Mouse (Mus musculus) megakaryocyte, embryonic 14.5 days (primary cell): Measurements from ENCODE around the gene Olfr15.

Experiments
- FLI1 ChIP-seq: IDR thresholded peaks from 2 replicates; pipeline ENCODE4 v1.6.1; 2012; ENCODE audit warnings: low read length, inconsistent platforms, mixed read lengths
- GATA1 ChIP-seq: IDR thresholded peaks from 3 replicates; pipeline ENCODE4 v1.6.1; 2012; ENCODE audit warnings: mixed read lengths, low read length, inconsistent platforms, borderline replicate concordance

- no peak for TF ChIP-seq FLI1
- TF ChIP-seq GATA1, result no peak
Observed at GRCm38 (mm10) chr16:3843796-3844195, 13.1 kb downstream of the Olfr15 start.
